Mouse (Mus musculus) layer of hippocampus, adult 8-10 months (tissue): Measurements from ENCODE around the gene Mid1. TPM values are rescaled to one million over a fixed set of nuclear protein-coding genes. Genes with fewer than 3 reads are reported as not detected.
A peak's percentile ranks its signal among the peaks of the same experiment; 100 is the strongest.

ENCODE experiments used
- DNase-seq, 2 experiments: peaks; one replicate each; pipeline ENCODE4 v3.0.0; 2022; ENCODE audit warnings: low spot score in 2 of 2
- total RNA-seq, 4 experiments: library from RNA; stranded (reverse); gene quantifications; 2 replicates each; pipeline ENCODE4 v1.2.4; 2022

Mid1 gene
- total RNA-seq, 4 experiments from 2014 or later, result 4.8 to 29.5 (median 13.2) TPM

- DNase-seq, result no peak
These were observed 126.8 kb downstream of the Mid1 start for GRCm38 (mm10) chrX:169811783-169812182.

GRCm38 (mm10) chrX:169813673-169814072 is 128.7 kb downstream of the Mid1 start:
- DNase-seq, result no peak

GRCm38 (mm10) chrX:169826947-169827346 is 141.9 kb downstream of the Mid1 start:
- peak; percentile 4 to 62 for DNase-seq

GRCm38 (mm10) chrX:169827720-169828119 is 142.7 kb downstream of the Mid1 start:
- peak in 1 of 2 experiments; percentile 3 for DNase-seq

GRCm38 (mm10) chrX:169828136-169828535 is 143.1 kb downstream of the Mid1 start:
- DNase-seq, result no peak

GRCm38 (mm10) chrX:169830052-169830451 is 145.1 kb downstream of the Mid1 start:
- no peak for DNase-seq

- DNase-seq, result peak; percentile 15 to 42
These were observed 153.1 kb downstream of the Mid1 start for GRCm38 (mm10) chrX:169837947-169838649.

GRCm38 (mm10) chrX:169838650-169838971 is 153.6 kb downstream of the Mid1 start:
- DNase-seq, result no peak

GRCm38 (mm10) chrX:169843267-169843666 is 158.3 kb downstream of the Mid1 start:
- no peak for DNase-seq

- no peak for DNase-seq
These were observed 159.3 kb downstream of the Mid1 start for GRCm38 (mm10) chrX:169844150-169844772.

GRCm38 (mm10) chrX:169846187-169846586 is 161.2 kb downstream of the Mid1 start:
- DNase-seq, result no peak

GRCm38 (mm10) chrX:169861194-169861720 is 176.3 kb downstream of the Mid1 start:
- no peak for DNase-seq

- no peak for DNase-seq
These were observed 177.4 kb downstream of the Mid1 start for GRCm38 (mm10) chrX:169862440-169862839.

GRCm38 (mm10) chrX:169862848-169863247 is 177.8 kb downstream of the Mid1 start:
- no peak for DNase-seq

GRCm38 (mm10) chrX:169863841-169864240 is 178.8 kb downstream of the Mid1 start:
- DNase-seq, result no peak

GRCm38 (mm10) chrX:169868223-169868622 is 183.2 kb downstream of the Mid1 start:
- DNase-seq, result no peak

GRCm38 (mm10) chrX:169874475-169874874 is 189.5 kb downstream of the Mid1 start:
- DNase-seq, result no peak

GRCm38 (mm10) chrX:169879481-169880362 is 194.7 kb downstream of the Mid1 start:
- peak; percentile 50 to 73 for DNase-seq

- no peak for DNase-seq
These were observed 195.3 kb downstream of the Mid1 start for GRCm38 (mm10) chrX:169880363-169880711.

- DNase-seq, result no peak
These were observed 195.8 kb downstream of the Mid1 start for GRCm38 (mm10) chrX:169880826-169881225.

GRCm38 (mm10) chrX:169881253-169882219 is 196.5 kb downstream of the Mid1 start:
- no peak for DNase-seq
